9 mouse cellular contexts compared by ENCODE assay signal in genomic region chr1:128551743-128552397, GRCm38 (mm10). TPM values are rescaled to one million over a fixed set of nuclear protein-coding genes. Genes with fewer than 3 reads are reported as not detected.
DNase-seq lines count a peak whose midpoint lies in the region; ATAC-seq and TF ChIP-seq lines count a peak whose summit lies in the region.
"Had no signal": no experiment of that assay in that cellular context is flagged by ENCODE, and none has a peak within 500 bp of the region (broad histone marks: within the 10 kb centered on the region; RNA-seq: fewer than 3 reads in every experiment).

No protein-coding gene starts in this region.

- no peaks in the 10 kb centered on the region for H3K9me3 ChIP-seq in forebrain, embryonic 14.5 days (replicated peaks; ENCODE audit: control insufficient read depth, low read length)
- H3K9me3 ChIP-seq in midbrain, embryonic 15.5 days = no peaks in the 10 kb centered on the region
- H3K9me3 ChIP-seq: liver, embryonic 15.5 days had no signal

- no peak overlapping the region for H3K4me3 ChIP-seq in layer of hippocampus, adult 2 months
- H3K4me3 ChIP-seq in forebrain, embryonic 14.5 days (ENCODE audit: low read depth, low read length) = no peak overlapping the region
- no peak overlapping the region for H3K4me3 ChIP-seq in midbrain, embryonic 15.5 days
- H3K4me3 ChIP-seq: liver, embryonic 15.5 days had no signal

- no peak for DNase-seq in layer of hippocampus, adult 2 months (ENCODE audit: low spot score in 2 of 2)
- no peak for DNase-seq in layer of hippocampus, adult 11-12 months (ENCODE audit: low spot score)
- DNase-seq in embryo, embryonic 10.5 days (ENCODE audit: low spot score) = peak; percentile 55
- DNase-seq in forebrain, embryonic 14.5 days (ENCODE audit: low spot score) = peak; percentile 47
- DNase-seq in cerebellum, postnatal 36 days = no peak
- DNase-seq in urinary bladder, postnatal 25 days (ENCODE audit: low spot score) = no peak
- DNase-seq in gastrocnemius, postnatal 25 days = no peak

- peak; percentile 56 for TF ChIP-seq CTCF in layer of hippocampus, adult 2 months (conservative IDR thresholded peaks at IDR 0.05)

- ATAC-seq in forebrain, embryonic 14.5 days = peak; percentile 55
- ATAC-seq in midbrain, embryonic 15.5 days (replicated peaks) = peak; percentile 76

- no peak overlapping the region for H3K27ac ChIP-seq in layer of hippocampus, adult 2 months
- no peak overlapping the region for H3K27ac ChIP-seq in forebrain, embryonic 14.5 days (ENCODE audit: low read depth, low read length)
- H3K27ac ChIP-seq in midbrain, embryonic 15.5 days = peak overlapping the region; percentile 26; the same call in 1 of the 2 replicates
- H3K27ac ChIP-seq: liver, embryonic 15.5 days had no signal

- 15% methylated on average over 8 of the region's 8 CpGs for WGBS in forebrain, embryonic 14.5 days
- 10% methylated on average over 8 of the region's 8 CpGs for WGBS in midbrain, embryonic 15.5 days

- no peaks in the 10 kb centered on the region; the same call in 1 of the 2 replicates for H3K4me1 ChIP-seq in forebrain, embryonic 14.5 days (ENCODE audit: control insufficient read depth, insufficient read depth, low read length)
- H3K4me1 ChIP-seq in midbrain, embryonic 15.5 days = peaks cover 6% of the 10 kb centered on the region; the same call in 1 of the 2 replicates
- H3K4me1 ChIP-seq: liver, embryonic 15.5 days had no signal

- H3K36me3 ChIP-seq in forebrain, embryonic 14.5 days (ENCODE audit: control insufficient read depth, insufficient read depth, low read length) = no peaks in the 10 kb centered on the region
- H3K36me3 ChIP-seq in midbrain, embryonic 15.5 days (replicated peaks) = no peaks in the 10 kb centered on the region
- H3K36me3 ChIP-seq: liver, embryonic 15.5 days had no signal

- H3K4me2 ChIP-seq in forebrain, embryonic 14.5 days (ENCODE audit: low read length) = no peak overlapping the region
- no peak overlapping the region for H3K4me2 ChIP-seq in midbrain, embryonic 15.5 days
- H3K4me2 ChIP-seq: liver, embryonic 15.5 days had no signal

- no peaks in the 10 kb centered on the region for H3K27me3 ChIP-seq in forebrain, embryonic 14.5 days (replicated peaks; ENCODE audit: control insufficient read depth, insufficient read depth, low read length)
- no peaks in the 10 kb centered on the region for H3K27me3 ChIP-seq in midbrain, embryonic 15.5 days (replicated peaks)
- H3K27me3 ChIP-seq: liver, embryonic 15.5 days had no signal

- no peak overlapping the region for H3K9ac ChIP-seq in forebrain, embryonic 14.5 days (ENCODE audit: low read length)
- no peak overlapping the region for H3K9ac ChIP-seq in midbrain, embryonic 15.5 days
- H3K9ac ChIP-seq: liver, embryonic 15.5 days had no signal

RNA-seq across cellular contexts. Expression of gene Cxcr4, which starts 40.2 kb away (rescaled TPM):
- 1 to 10 TPM; 6.0 to 6.7 TPM for total RNA-seq in layer of hippocampus, adult 2 months (2021)
- polyA plus RNA-seq in forebrain, embryonic 14.5 days (2014; fragmentation: Nextera tagmentation; extraction: Ambion mirVana) = 13.5 and 13.8 TPM in 2 replicates
- polyA plus RNA-seq in midbrain, embryonic 15.5 days (2015; fragmentation: Nextera tagmentation; extraction: Ambion mirVana) = 7.0 and 7.1 TPM in 2 replicates
- 1 to 10 TPM; 3.1 to 4.5 TPM for total RNA-seq in gastrocnemius, postnatal 25 days (2021)

Comparison
In these comparisons a context has a peak if more than half of its experiments do, and no peak if none do; other contexts are left out.
1. DNase-seq: peak in embryo, embryonic 10.5 days (single experiment) and forebrain, embryonic 14.5 days (single experiment); none in layer of hippocampus, adult 2 months (0 of 2), layer of hippocampus, adult 11-12 months (single experiment), cerebellum, postnatal 36 days (0 of 2), urinary bladder, postnatal 25 days (single experiment) and gastrocnemius, postnatal 25 days (single experiment).